Mouse (Mus musculus) embryonic facial prominence, embryonic 10.5 days (tissue): ENCODE measurements around the gene Igf2r. TPM values are rescaled to one million over a fixed set of nuclear protein-coding genes. Genes with fewer than 3 reads are reported as not detected.

Experiments used
- DNase-seq: peaks from one replicate; pipeline ENCODE4 v3.0.0-alpha.2; 2017; ENCODE audit warnings: low spot score
- H3K27ac ChIP-seq: fragments of 300-500 bp; sonication (generic); replicated peaks from 2 replicates; pipeline ENCODE4 v1.5.1; 2016; ENCODE audit warnings: mild to moderate bottlenecking
- H3K27me3 ChIP-seq: fragments of 300-500 bp; sonication (generic); replicated peaks from 2 replicates; pipeline ENCODE4 v1.6.1; 2016; ENCODE audit warnings: low read depth, mild to moderate bottlenecking; ENCODE audit not compliant: poor library complexity, severe bottlenecking
- H3K36me3 ChIP-seq: fragments of 300-500 bp; sonication (generic); replicated peaks from 2 replicates; pipeline ENCODE4 v1.6.1; 2016; ENCODE audit warnings: mild to moderate bottlenecking, moderate library complexity
- H3K4me1 ChIP-seq: fragments of 300-500 bp; sonication (generic); 2 replicates; pipeline ENCODE4 v1.6.1; 2016
- H3K4me3 ChIP-seq: fragments of 300-500 bp; sonication (generic); 2 replicates; pipeline ENCODE4 v1.5.1; 2016; ENCODE audit warnings: mild to moderate bottlenecking, moderate library complexity
- H3K9me3 ChIP-seq: fragments of 300-500 bp; sonication (generic); 2 replicates; pipeline ENCODE4 v1.6.1; 2016; ENCODE audit warnings: mild to moderate bottlenecking
- WGBS: fragments of 180-500 bp; shearing (Covaris S2); methylation state at CpG from one replicate; pipeline ENCODE4 v1.1.7; 2016; 5-methylcytosine and 5-hydroxymethylcytosine counted together
- polyA plus RNA-seq: library from polyadenylated mRNA; unstranded; fragments of >200 nt; fragmentation: Nextera tagmentation; extraction: Ambion mirVana; gene quantifications from 2 replicates; pipeline ENCODE4 v1.2.1, GENCODE M21; 2016

The Igf2r gene
- polyA plus RNA-seq, 1 experiment from 2014 or later, result 27.2 TPM

DNA sequence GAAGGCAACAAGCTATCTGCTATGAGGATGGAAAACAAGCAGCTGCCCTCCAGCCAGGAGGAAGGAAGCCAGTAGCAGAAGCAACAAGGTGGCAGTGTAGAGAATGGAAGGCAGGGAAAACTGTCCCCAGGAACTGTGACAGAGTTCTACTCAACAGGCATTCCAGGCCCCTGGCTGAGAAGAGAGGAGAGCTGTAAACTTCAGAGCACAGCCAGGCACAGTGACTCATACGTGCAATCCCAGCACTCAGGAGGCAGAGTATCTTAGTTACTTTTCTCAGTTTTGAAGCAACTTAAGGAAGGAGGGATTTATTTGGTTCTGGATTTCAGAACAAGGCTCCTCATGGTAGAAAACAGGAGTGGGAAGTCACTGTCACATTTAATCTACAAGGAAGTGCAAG lies 31.5 kb downstream of the Igf2r start:
- no peak overlapping the region for H3K4me3 ChIP-seq
- H3K27ac ChIP-seq, result no peak overlapping the region
- DNase-seq, result no peak
- H3K4me1 ChIP-seq, result peaks cover 45% of the 10 kb centered on the region
- no peaks in the 10 kb centered on the region for H3K27me3 ChIP-seq
- WGBS, result 63% methylated on average over 1 of the region's 1 CpGs
- peaks cover 91% of the 10 kb centered on the region for H3K36me3 ChIP-seq
- peaks cover 28% of the 10 kb centered on the region for H3K9me3 ChIP-seq

DNA sequence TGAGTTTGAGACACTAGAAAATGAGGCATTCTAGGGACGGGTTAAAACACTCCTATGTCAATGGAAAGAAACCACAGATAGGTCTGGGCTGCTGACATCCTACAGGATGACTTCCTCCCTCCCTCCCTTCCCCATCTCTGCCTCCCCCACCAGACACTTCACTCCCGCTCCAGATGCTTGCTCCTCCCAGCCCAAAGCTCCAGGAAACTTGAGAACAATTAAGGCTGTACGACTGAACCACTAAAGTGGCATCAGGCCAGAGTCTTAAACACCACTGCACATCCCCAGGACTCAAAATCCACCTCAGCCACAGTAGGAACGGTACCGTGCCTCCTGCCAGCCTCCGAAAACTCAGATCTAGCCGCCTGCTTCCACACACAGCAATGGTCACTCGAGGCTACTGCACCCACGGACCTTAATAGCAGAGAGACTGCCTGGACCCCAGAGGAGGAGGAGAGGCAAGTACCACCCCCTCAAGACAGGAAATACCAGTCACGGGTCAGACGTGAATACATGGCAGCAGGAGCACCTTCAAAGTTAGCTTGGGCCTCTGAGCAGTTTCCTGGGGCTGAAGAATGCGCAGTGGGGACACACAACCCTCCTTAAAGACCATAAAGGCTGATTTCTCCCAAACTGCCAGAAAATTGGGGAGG lies 35.1 kb downstream of the Igf2r start:
- H3K4me3 ChIP-seq, result peak overlapping the region; percentile 35; the same call in 1 of the 2 replicates
- no peaks in the 10 kb centered on the region for H3K27me3 ChIP-seq
- H3K4me1 ChIP-seq, result peaks cover 27% of the 10 kb centered on the region
- H3K27ac ChIP-seq, result peak overlapping the region; percentile 79
- DNase-seq, result peak; percentile 48
- no peaks in the 10 kb centered on the region for H3K9me3 ChIP-seq
- WGBS, result 35% methylated on average over 12 of the region's 12 CpGs
- H3K36me3 ChIP-seq, result peaks cover 89% of the 10 kb centered on the region

DNA sequence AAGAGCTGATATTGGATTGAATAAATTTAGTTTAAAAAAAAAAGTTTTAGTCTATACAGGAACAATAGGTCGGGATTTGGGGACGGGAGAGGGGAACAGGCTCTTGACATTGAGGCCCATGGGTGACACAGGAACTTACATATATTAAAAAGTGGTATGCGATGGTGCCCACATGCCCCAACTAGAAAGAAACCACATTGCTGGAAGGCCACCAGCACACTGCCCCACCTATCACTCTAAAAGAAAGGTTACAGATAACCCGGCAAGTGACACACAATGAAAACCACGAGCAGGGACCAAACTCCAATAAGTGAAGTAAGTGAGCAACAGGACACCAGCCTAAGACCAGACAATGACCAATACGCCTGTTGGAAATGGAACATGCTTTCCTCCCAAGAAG lies 36.3 kb downstream of the Igf2r start:
- Histone ChIP-seq H3K27me3 (no peaks in the 10 kb centered on the region), H3K36me3 (peaks cover 83% of the 10 kb centered on the region)
- WGBS, result 94% methylated on average over 6 of the region's 6 CpGs

DNA sequence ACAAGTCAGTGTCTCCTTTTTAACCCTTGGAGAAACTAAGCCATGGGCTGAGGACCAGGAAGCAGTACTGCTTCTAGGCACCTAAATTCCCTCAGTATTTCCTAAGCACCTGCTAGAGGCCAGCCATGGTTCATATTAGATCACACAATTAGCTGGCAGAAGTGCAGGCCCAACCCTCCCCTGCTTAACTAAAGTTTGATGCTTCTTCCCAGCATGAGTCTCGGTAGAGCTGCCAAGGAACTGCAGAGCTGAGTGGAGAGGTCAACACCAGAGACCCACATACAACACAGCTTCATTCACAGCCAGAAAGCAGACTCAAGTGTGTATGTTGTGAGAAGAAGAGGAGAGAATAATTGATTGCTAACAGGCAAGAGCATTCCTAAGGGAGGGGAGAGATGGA lies 40.9 kb downstream of the Igf2r start:
- Histone ChIP-seq H3K4me3 (no peak overlapping the region), H3K9me3 (no peaks in the 10 kb centered on the region), H3K36me3 (peaks cover 88% of the 10 kb centered on the region), H3K4me1 (peaks cover 31% of the 10 kb centered on the region), H3K27me3 (no peaks in the 10 kb centered on the region), H3K27ac (no peak overlapping the region)
- WGBS, result 73% methylated on average over 1 of the region's 1 CpGs
- DNase-seq, result no peak

More for the DNA sequence above, 36.3 kb downstream of the Igf2r start:
- Histone ChIP-seq H3K4me1 (peaks cover 27% of the 10 kb centered on the region), H3K27ac (no peak overlapping the region), H3K4me3 (no peak overlapping the region), H3K9me3 (no peaks in the 10 kb centered on the region)
- no peak for DNase-seq

DNA sequence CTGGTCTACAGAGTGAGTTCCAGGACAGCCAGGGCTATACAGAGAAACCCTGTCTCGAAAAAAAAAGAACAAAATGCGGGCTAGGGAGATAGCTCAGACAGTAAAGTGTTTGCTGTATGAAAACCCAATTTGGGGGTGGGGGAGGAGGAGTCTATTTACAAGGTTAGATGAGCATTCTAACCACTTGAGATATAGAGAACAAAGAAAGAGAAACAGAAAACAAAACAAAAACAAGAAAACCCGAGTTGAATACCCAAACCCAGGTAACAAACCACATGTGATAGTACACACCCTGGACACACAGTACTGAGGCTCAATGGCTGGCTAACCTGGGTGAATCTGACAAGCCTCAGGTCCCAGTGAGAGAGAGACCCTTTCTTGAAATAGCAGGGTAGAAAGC lies 41.7 kb downstream of the Igf2r start:
- Histone ChIP-seq H3K36me3 (peaks cover 86% of the 10 kb centered on the region), H3K9me3 (no peaks in the 10 kb centered on the region), H3K4me1 (peaks cover 36% of the 10 kb centered on the region), H3K27ac (no peak overlapping the region), H3K4me3 (no peak overlapping the region), H3K27me3 (no peaks in the 10 kb centered on the region)
- DNase-seq, result no peak
- WGBS, result 87% methylated on average over 3 of the region's 3 CpGs

DNA sequence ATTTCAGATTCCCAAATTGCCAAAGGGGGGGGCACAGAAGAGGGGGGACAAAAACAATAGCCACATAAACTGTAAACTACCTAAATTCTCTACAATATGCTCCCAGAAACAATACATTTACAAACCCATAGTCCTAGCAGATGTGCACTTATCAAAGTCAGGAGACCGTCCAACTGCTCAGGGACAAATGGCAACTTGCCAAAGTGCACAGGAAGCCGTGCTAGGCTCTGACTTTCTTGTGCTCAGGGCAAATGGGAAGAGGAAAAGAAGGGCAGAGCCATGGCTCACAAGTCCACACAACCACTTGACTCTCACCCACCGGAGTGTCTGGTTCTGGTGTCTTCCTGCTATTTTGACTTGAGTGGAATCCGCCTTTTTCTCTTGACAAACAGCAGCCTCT lies 43.6 kb downstream of the Igf2r start:
- Histone ChIP-seq H3K36me3 (peaks cover 86% of the 10 kb centered on the region), H3K27ac (peak overlapping the region; percentile 51), H3K4me3 (no peak overlapping the region), H3K27me3 (no peaks in the 10 kb centered on the region), H3K4me1 (peaks cover 43% of the 10 kb centered on the region), H3K9me3 (no peaks in the 10 kb centered on the region)
- DNase-seq, result no peak
- WGBS, result 61% methylated on average over 4 of the region's 4 CpGs

DNA sequence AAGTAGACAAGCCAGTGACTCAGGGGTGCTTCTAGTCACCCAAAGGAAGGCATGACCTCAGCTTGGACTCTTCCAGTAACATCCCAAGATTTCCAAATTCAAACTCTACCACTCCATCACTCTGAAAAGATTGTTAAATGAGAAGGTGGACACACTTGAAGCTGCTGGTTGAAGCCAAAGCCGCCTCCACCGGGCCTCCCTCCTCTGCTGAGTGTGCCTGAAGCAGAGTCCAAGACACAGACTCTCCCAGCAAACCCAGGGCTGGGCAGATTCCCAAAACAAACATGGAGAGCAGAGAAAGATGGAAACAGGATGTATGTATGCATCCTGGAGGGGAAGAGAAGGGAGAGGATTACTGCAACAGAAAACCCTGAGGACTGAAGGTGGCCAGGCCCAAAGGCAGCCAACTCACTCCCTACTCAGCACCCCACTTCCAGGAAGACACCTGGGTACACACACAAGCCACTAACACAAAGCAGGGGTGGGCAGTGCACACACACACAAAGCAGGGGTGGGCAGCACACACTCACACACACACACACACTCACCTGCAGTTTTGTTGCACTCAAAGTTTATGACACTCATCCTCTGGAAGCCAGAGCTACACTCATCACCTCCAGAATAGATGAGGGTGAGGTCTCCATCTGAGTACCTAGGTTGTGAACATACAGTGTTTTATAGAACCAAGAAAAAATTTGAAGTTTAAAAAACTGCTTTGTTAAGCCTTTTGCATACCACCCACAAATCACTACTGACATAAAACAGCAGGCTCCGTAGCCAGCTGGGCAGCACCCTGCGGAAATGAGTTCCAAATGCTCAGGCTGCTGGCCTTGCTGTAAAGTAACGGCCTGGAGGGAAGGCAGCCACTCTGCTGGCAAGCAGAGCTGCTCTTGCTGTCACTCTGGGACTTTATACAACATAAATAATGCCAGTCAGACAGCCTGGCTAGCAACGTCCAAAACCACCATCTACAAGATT lies 44.4 kb downstream of the Igf2r start:
- Histone ChIP-seq H3K9me3 (no peaks in the 10 kb centered on the region), H3K36me3 (peaks cover 85% of the 10 kb centered on the region), H3K4me3 (no peak overlapping the region), H3K27me3 (no peaks in the 10 kb centered on the region), H3K27ac (peak overlapping the region; percentile 66), H3K4me1 (peaks cover 43% of the 10 kb centered on the region)
- 59% methylated on average over 6 of the region's 6 CpGs for WGBS
- DNase-seq, result peak; percentile 57

DNA sequence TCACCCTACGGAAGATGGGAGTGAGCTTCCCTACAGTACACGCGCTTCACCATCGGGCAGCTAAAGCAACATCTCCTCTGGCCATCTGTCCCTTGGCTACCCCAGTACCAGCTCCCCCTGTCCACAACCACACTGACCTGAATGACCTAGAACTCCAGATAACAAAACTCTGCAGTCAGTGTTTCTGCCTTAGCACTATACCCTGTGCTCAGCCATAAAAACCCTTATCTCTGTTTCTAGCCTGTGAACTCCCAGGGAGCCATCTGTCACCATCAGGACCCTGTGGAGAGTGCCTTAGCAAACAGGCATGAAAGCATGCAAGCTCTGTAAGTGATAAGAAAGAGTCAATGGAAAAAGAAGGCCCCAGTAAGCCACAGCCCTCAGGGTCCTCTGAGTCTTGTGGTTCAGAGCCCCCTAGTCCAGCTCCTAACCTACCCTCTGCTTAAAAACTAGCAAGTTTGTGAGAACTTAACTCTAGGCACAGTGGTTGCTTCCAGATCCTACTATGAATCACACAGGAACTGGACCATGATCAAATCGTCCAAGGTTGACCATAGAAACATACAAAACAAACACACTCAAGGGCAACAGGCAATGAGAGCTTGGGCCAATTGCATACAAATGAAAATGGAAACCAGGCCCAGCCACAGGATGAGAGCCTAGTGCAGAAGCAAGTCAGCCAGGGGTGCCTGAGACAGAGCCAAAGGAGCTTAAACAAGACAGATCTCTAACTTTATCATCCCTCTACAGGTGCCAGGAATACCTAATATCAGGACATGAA lies 45.3 kb downstream of the Igf2r start:
- peaks cover 43% of the 10 kb centered on the region for H3K4me1 ChIP-seq
- DNase-seq, result no peak
- no peaks in the 10 kb centered on the region for H3K9me3 ChIP-seq
- 90% methylated on average over 5 of the region's 5 CpGs for WGBS
- H3K27me3 ChIP-seq, result no peaks in the 10 kb centered on the region
- H3K4me3 ChIP-seq, result no peak overlapping the region
- H3K27ac ChIP-seq, result no peak overlapping the region; the same call in 1 of the 2 replicates
- H3K36me3 ChIP-seq, result peaks cover 88% of the 10 kb centered on the region

DNA sequence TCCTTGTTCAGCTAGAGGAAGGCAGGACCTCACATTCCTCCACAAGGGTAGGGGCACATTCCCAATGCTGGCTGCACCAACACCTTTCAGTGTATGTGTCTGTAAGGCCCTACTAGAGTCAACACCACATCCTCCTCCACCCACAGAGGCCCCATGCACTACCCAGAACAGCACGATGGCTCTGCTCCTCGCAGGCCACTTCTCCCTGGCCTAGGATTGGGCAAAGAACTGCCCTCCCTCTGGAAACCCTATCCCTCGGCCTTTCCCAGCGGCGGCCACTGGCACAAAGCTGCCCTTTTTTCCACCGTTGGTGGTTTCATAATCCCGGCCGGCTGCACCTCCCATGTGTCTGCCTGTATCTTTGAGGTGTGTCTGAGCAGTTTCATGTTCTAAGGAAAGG lies 46.8 kb downstream of the Igf2r start:
- Histone ChIP-seq H3K4me1 (peaks cover 43% of the 10 kb centered on the region), H3K9me3 (no peaks in the 10 kb centered on the region), H3K27me3 (no peaks in the 10 kb centered on the region), H3K4me3 (no peak overlapping the region), H3K27ac (no peak overlapping the region; the same call in 1 of the 2 replicates), H3K36me3 (peaks cover 93% of the 10 kb centered on the region)
- peak; percentile 47 for DNase-seq
- WGBS, result 40% methylated on average over 8 of the region's 8 CpGs

DNA sequence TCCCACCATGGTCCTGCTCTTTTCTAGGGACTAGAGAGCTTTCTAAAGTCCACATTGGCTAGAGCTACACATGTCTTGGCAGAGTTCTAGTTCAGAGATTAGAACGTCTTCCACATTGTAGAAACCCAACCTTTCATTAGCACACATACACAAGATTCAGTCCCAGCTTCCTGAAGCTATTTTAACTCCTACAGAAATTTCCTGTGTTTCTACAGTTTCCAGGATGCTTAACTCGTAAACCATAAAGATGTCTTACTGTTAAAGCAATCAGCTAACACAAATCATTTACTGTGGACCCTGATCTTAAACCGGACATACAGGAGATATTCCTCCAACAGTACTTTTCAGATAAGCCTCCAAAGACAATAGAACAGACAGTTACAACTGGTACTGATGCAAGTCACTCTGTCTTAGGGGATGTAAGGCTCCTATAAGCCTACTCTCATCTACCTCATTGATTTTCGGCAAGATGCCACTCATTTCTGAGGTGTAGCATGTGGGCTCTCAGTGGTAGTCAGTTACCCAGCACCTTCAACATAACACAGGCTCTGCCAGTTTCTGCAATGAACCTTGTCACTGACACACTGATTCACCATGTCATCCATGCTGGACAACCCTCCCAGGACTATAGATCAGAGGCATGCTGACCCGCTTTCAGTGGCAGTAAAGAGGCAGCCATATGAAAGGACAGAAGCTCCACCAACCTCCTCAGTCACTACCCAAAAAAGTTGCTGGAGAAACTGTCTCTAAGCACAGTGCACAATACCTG lies 48.2 kb downstream of the Igf2r start:
- 90% methylated on average over 5 of the region's 5 CpGs for WGBS
- peaks cover 40% of the 10 kb centered on the region for H3K4me1 ChIP-seq
- H3K27ac ChIP-seq, result no peak overlapping the region
- no peak overlapping the region for H3K4me3 ChIP-seq
- H3K9me3 ChIP-seq, result no peaks in the 10 kb centered on the region
- H3K27me3 ChIP-seq, result no peaks in the 10 kb centered on the region
- DNase-seq, result no peak
- H3K36me3 ChIP-seq, result peaks cover 95% of the 10 kb centered on the region

DNA sequence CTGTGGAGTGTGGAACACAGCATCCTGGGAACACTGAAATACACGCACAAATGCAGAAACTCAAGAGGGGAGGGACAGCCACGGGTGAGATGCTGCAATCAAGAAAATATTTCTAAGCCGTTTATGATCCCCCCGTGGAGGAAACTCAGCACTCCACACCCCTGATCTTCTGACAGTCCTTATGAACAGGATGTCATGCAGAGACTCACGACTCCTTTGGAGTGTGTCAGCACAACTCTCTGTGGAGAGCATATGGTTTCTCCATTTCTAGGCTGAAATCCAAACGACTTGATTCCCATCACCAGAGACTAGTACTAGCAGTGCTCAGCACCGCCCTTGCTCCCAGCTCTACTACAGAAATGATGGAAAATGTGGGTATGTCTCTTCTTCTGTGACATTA lies 51.2 kb downstream of the Igf2r start:
- H3K4me3 ChIP-seq, result no peak overlapping the region
- H3K27ac ChIP-seq, result no peak overlapping the region
- no peak for DNase-seq
- peaks cover 98% of the 10 kb centered on the region for H3K36me3 ChIP-seq
- H3K27me3 ChIP-seq, result no peaks in the 10 kb centered on the region
- WGBS, result 87% methylated on average over 7 of the region's 7 CpGs
- H3K4me1 ChIP-seq, result peaks cover 11% of the 10 kb centered on the region
- H3K9me3 ChIP-seq, result no peaks in the 10 kb centered on the region

DNA sequence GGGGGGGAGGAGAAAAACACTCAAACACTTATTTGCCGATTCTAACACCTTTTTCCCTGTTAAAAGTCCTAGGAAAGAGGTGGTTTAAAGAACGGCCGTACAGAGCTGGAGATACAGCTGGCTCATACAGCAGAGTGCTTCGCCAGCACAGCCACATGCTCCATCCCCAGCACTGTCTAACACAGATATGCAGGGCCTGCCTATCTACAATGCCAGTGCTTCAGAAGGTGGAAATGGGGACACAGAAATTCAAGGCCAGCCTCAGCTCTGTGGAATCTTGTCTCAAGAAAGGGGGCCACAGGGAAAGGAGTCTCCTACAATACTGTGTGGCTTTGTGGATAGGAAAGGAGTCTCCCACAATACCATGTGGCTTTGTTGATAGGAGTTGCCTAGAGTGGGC lies 52.0 kb downstream of the Igf2r start:
- 87% methylated on average over 4 of the region's 4 CpGs for WGBS
- DNase-seq, result no peak
- Histone ChIP-seq H3K36me3 (peaks cover 98% of the 10 kb centered on the region), H3K4me1 (peaks cover 4% of the 10 kb centered on the region), H3K9me3 (no peaks in the 10 kb centered on the region), H3K27me3 (no peaks in the 10 kb centered on the region), H3K4me3 (no peak overlapping the region), H3K27ac (no peak overlapping the region)
